Mouse (Mus musculus) lung, embryonic 15.5 days (tissue): ENCODE measurements at regions not wholly inside any gene's neighbourhood (a gene's known extent, or its start where the extent isn't known, plus 50 kb on each side); places are given as distances from the start of the nearest gene placed in this dataset.

ENCODE experiments used
- ATAC-seq: fragments of 200-750 bp; cut with Nextera tagmentation; 2 replicates; pipeline ENCODE4 v1.8.0; 2017; ENCODE audit warnings: moderate number of reproducible peaks, borderline replicate concordance; ENCODE audit not compliant: low FRiP score, low TSS enrichment; ENCODE audit errors: extremely low read depth
- H3K27ac ChIP-seq: fragments of 300-500 bp; sonication (generic); 2 replicates; pipeline ENCODE4 v1.5.1; 2015; ENCODE audit warnings: moderate library complexity, mild to moderate bottlenecking, inconsistent platforms
- H3K27me3 ChIP-seq: fragments of 300-500 bp; sonication (generic); 2 replicates; pipeline ENCODE4 v1.6.1; 2015; ENCODE audit warnings: inconsistent platforms
- H3K36me3 ChIP-seq: fragments of 300-500 bp; sonication (generic); 2 replicates; pipeline ENCODE4 v1.6.1; 2015; ENCODE audit warnings: inconsistent platforms
- H3K4me1 ChIP-seq: fragments of 300-500 bp; sonication (generic); 2 replicates; pipeline ENCODE4 v1.6.1; 2015; ENCODE audit warnings: inconsistent platforms
- H3K4me2 ChIP-seq: fragments of 300-500 bp; sonication (generic); 2 replicates; pipeline ENCODE4 v1.6.1; 2015; ENCODE audit warnings: inconsistent platforms, mild to moderate bottlenecking, moderate library complexity
- H3K4me3 ChIP-seq: fragments of 300-500 bp; sonication (generic); 2 replicates; pipeline ENCODE4 v1.5.1; 2015; ENCODE audit warnings: mild to moderate bottlenecking, inconsistent platforms
- H3K9ac ChIP-seq: fragments of 300-500 bp; sonication (generic); 2 replicates; pipeline ENCODE4 v1.6.1; 2015; ENCODE audit warnings: inconsistent platforms
- H3K9me3 ChIP-seq: fragments of 300-500 bp; sonication (generic); 2 replicates; pipeline ENCODE4 v1.6.1; 2016; ENCODE audit warnings: inconsistent platforms
- WGBS: fragments of 180-500 bp; shearing (Covaris S2); methylation state at CpG from one replicate; pipeline ENCODE4 v1.1.7; 2015; 5-methylcytosine and 5-hydroxymethylcytosine counted together

- Histone ChIP-seq H3K27me3 (no peaks in the 10 kb centered on the region), H3K4me2 (peak overlapping the region; percentile 8; the same call in 1 of the 2 replicates), H3K9me3 (no peaks in the 10 kb centered on the region), H3K4me1 (peaks cover 3% of the 10 kb centered on the region; the same call in 1 of the 2 replicates), H3K9ac (no peak overlapping the region), H3K4me3 (no peak overlapping the region), H3K36me3 (no peaks in the 10 kb centered on the region), H3K27ac (peak overlapping the region; percentile 37; the same call in 1 of the 2 replicates)
- WGBS = 12% methylated on average over 8 of the region's 8 CpGs
- ATAC-seq = peak; percentile 31; the same call in 1 of the 2 replicates
Observed at GRCm38 (mm10) chr10:92556526-92557422, 165.4 kb downstream of the Nedd1 start.

GRCm38 (mm10) chr10:92555727-92556525, 166.3 kb downstream of the Nedd1 start:
- no peak for ATAC-seq
- Histone ChIP-seq H3K4me1 (peaks cover 3% of the 10 kb centered on the region; the same call in 1 of the 2 replicates), H3K27me3 (no peaks in the 10 kb centered on the region), H3K9me3 (no peaks in the 10 kb centered on the region), H3K36me3 (no peaks in the 10 kb centered on the region), H3K9ac (no peak overlapping the region), H3K4me2 (peak overlapping the region; percentile 8; the same call in 1 of the 2 replicates), H3K4me3 (no peak overlapping the region), H3K27ac (no peak overlapping the region)
- 44% methylated on average over 13 of the region's 13 CpGs for WGBS

GRCm38 (mm10) chr10:92553966-92554365, 168.3 kb downstream of the Nedd1 start:
- Histone ChIP-seq H3K27me3 (no peaks in the 10 kb centered on the region), H3K4me2 (no peak overlapping the region), H3K9me3 (no peaks in the 10 kb centered on the region), H3K4me1 (peaks cover 3% of the 10 kb centered on the region; the same call in 1 of the 2 replicates), H3K36me3 (no peaks in the 10 kb centered on the region), H3K4me3 (no peak overlapping the region), H3K9ac (no peak overlapping the region), H3K27ac (no peak overlapping the region)
- 67% methylated on average over 3 of the region's 3 CpGs for WGBS
- ATAC-seq = no peak

- Histone ChIP-seq H3K36me3 (no peaks in the 10 kb centered on the region), H3K27me3 (no peaks in the 10 kb centered on the region), H3K9me3 (no peaks in the 10 kb centered on the region), H3K9ac (no peak overlapping the region), H3K4me1 (no peaks in the 10 kb centered on the region), H3K4me3 (no peak overlapping the region), H3K4me2 (no peak overlapping the region), H3K27ac (no peak overlapping the region)
- 60% methylated on average over 4 of the region's 4 CpGs for WGBS
- no peak for ATAC-seq
Observed at GRCm38 (mm10) chr10:92548875-92549586, 173.2 kb downstream of the Nedd1 start.

- no peak overlapping the region for H3K4me2 ChIP-seq
- no peak overlapping the region for H3K9ac ChIP-seq
- no peak overlapping the region for H3K27ac ChIP-seq
- H3K27me3 ChIP-seq = no peaks in the 10 kb centered on the region
- H3K36me3 ChIP-seq = no peaks in the 10 kb centered on the region
- WGBS = 74% methylated on average over 4 of the region's 4 CpGs
- H3K9me3 ChIP-seq = no peaks in the 10 kb centered on the region
- no peak for ATAC-seq
- H3K4me3 ChIP-seq = no peak overlapping the region
- no peaks in the 10 kb centered on the region for H3K4me1 ChIP-seq
Observed at GRCm38 (mm10) chr10:92538433-92538832, 183.8 kb downstream of the Nedd1 start.

- ATAC-seq = no peak
- no peak overlapping the region for H3K9ac ChIP-seq
- no peaks in the 10 kb centered on the region for H3K4me1 ChIP-seq
- no peak overlapping the region for H3K4me3 ChIP-seq
- WGBS = 60% methylated on average over 5 of the region's 5 CpGs
- H3K27ac ChIP-seq = no peak overlapping the region
- H3K36me3 ChIP-seq = no peaks in the 10 kb centered on the region
- no peak overlapping the region for H3K4me2 ChIP-seq
- no peaks in the 10 kb centered on the region for H3K9me3 ChIP-seq
- H3K27me3 ChIP-seq = no peaks in the 10 kb centered on the region
Observed at GRCm38 (mm10) chr10:92516886-92517285, 205.3 kb downstream of the Nedd1 start.

- no peaks in the 10 kb centered on the region for H3K9me3 ChIP-seq
- H3K4me1 ChIP-seq = no peaks in the 10 kb centered on the region
- H3K4me2 ChIP-seq = no peak overlapping the region
- H3K9ac ChIP-seq = no peak overlapping the region
- H3K27ac ChIP-seq = no peak overlapping the region
- no peak overlapping the region for H3K4me3 ChIP-seq
- WGBS = 59% methylated on average over 7 of the region's 7 CpGs
- no peak for ATAC-seq
- no peaks in the 10 kb centered on the region for H3K27me3 ChIP-seq
- H3K36me3 ChIP-seq = no peaks in the 10 kb centered on the region
Observed at GRCm38 (mm10) chr10:92511769-92512168, 210.5 kb downstream of the Nedd1 start.

- Histone ChIP-seq H3K27ac (no peak overlapping the region), H3K36me3 (no peaks in the 10 kb centered on the region), H3K4me3 (no peak overlapping the region), H3K9ac (no peak overlapping the region), H3K4me1 (no peaks in the 10 kb centered on the region), H3K4me2 (no peak overlapping the region), H3K9me3 (no peaks in the 10 kb centered on the region), H3K27me3 (no peaks in the 10 kb centered on the region)
- WGBS = 76% methylated on average over 2 of the region's 2 CpGs
- no peak for ATAC-seq
Observed at GRCm38 (mm10) chr10:92510677-92511076, 211.5 kb downstream of the Nedd1 start.

GRCm38 (mm10) chr10:92504271-92504670, 217.9 kb downstream of the Nedd1 start:
- Histone ChIP-seq H3K27ac (no peak overlapping the region), H3K9me3 (no peaks in the 10 kb centered on the region), H3K4me1 (no peaks in the 10 kb centered on the region), H3K36me3 (no peaks in the 10 kb centered on the region), H3K4me2 (no peak overlapping the region), H3K4me3 (no peak overlapping the region), H3K9ac (no peak overlapping the region), H3K27me3 (no peaks in the 10 kb centered on the region)
- WGBS = 84% methylated on average over 1 of the region's 1 CpGs
- no peak for ATAC-seq

- Histone ChIP-seq H3K4me3 (no peak overlapping the region), H3K27ac (no peak overlapping the region), H3K4me2 (no peak overlapping the region), H3K36me3 (no peaks in the 10 kb centered on the region), H3K9me3 (0 out of 2 replicates have a peak, but pooled peaks cover 5% of the 10 kb centered on the region), H3K27me3 (no peaks in the 10 kb centered on the region), H3K9ac (no peak overlapping the region), H3K4me1 (no peaks in the 10 kb centered on the region)
- 58% methylated on average over 1 of the region's 1 CpGs for WGBS
- no peak for ATAC-seq
Observed at GRCm38 (mm10) chr10:92483592-92483991, 238.6 kb downstream of the Nedd1 start.

- Histone ChIP-seq H3K27me3 (no peaks in the 10 kb centered on the region), H3K4me1 (no peaks in the 10 kb centered on the region), H3K9ac (no peak overlapping the region), H3K36me3 (no peaks in the 10 kb centered on the region), H3K27ac (no peak overlapping the region), H3K4me2 (no peak overlapping the region), H3K9me3 (no peaks in the 10 kb centered on the region), H3K4me3 (no peak overlapping the region)
- WGBS = 65% methylated on average over 3 of the region's 3 CpGs
- no peak for ATAC-seq
Observed at GRCm38 (mm10) chr10:92473282-92473681, 248.9 kb downstream of the Nedd1 start.
